Comparison of ENCODE assay signal across 23 mouse cellular contexts in genomic region chr4:111589467-111590170, GRCm38 (mm10).
DNase-seq lines count a peak whose midpoint lies in the region; ATAC-seq and TF ChIP-seq lines count a peak whose summit lies in the region.
"Had no signal": no experiment of that assay in that cellular context is flagged by ENCODE, and none has a peak within 500 bp of the region (broad histone marks: within the 10 kb centered on the region; RNA-seq: fewer than 3 reads in every experiment).

No protein-coding gene starts in this region.

- TF ChIP-seq CTCF in thymus, adult 2 months (IDR thresholded peaks at IDR 0.05; ENCODE audit: borderline replicate concordance, control insufficient read depth, extremely low read depth, insufficient read depth, low read length, poor library complexity), result no peak

- DNase-seq in embryo, embryonic 11 days, result peak; percentile 8
- DNase-seq in embryo, embryonic 10.5 days (ENCODE audit: low spot score), result no peak
- peak; percentile 42 for DNase-seq in forelimb bud, embryonic 11.5 days (ENCODE audit: low read depth, low spot score)
- DNase-seq in thymus, adult 2 months, result no peak
- no peak for DNase-seq in adrenal gland, postnatal 10 days
- DNase-seq in testis, postnatal 14 days (ENCODE audit: low spot score), result no peak
- DNase-seq: adrenal gland, adult 8-10 months; adrenal gland, postnatal 36 days; cerebellum, adult 18-20 months; cerebellum, adult 9-10 months; cerebellum, postnatal 14 days; forebrain, postnatal 0 days; heart, adult 18-20 months; heart, postnatal 14 days had no signal

- peak; percentile 76 for ATAC-seq in limb, embryonic 12.5 days (ENCODE audit: insufficient number of reproducible peaks, insufficient read depth, low FRiP score, low TSS enrichment, low read depth)
- ATAC-seq: activated CD4-positive, CD25-positive, alpha-beta regulatory T cell, adult 4 months; forebrain, embryonic 14.5 days; forebrain, postnatal 0 days had no signal

- no peak overlapping the region for H3K9ac ChIP-seq in limb, embryonic 12.5 days (replicated peaks)
- H3K9ac ChIP-seq: embryonic facial prominence, embryonic 12.5 days; embryonic facial prominence, embryonic 15.5 days; forebrain, postnatal 0 days; heart, embryonic 12.5 days; heart, embryonic 15.5 days; hindbrain, embryonic 12.5 days; hindbrain, embryonic 15.5 days had no signal

- H3K27me3 ChIP-seq in limb, embryonic 12.5 days, result no peaks in the 10 kb centered on the region
- H3K27me3 ChIP-seq in thymus, adult 2 months (ENCODE audit: control insufficient read depth, insufficient read depth, low read length), result no peaks in the 10 kb centered on the region
- H3K27me3 ChIP-seq: embryonic facial prominence, embryonic 12.5 days; embryonic facial prominence, embryonic 15.5 days; heart, embryonic 12.5 days; heart, embryonic 15.5 days; hindbrain, embryonic 12.5 days; hindbrain, embryonic 15.5 days had no signal

- no peak overlapping the region for H3K27ac ChIP-seq in limb, embryonic 12.5 days
- H3K27ac ChIP-seq in thymus, adult 2 months (ENCODE audit: control insufficient read depth, insufficient read depth, low read length), result no peak overlapping the region
- H3K27ac ChIP-seq: embryonic facial prominence, embryonic 12.5 days; embryonic facial prominence, embryonic 15.5 days; heart, embryonic 15.5 days; hindbrain, embryonic 12.5 days; hindbrain, embryonic 15.5 days had no signal

- H3K9me3 ChIP-seq in limb, embryonic 12.5 days, result no peaks in the 10 kb centered on the region
- H3K9me3 ChIP-seq: embryonic facial prominence, embryonic 12.5 days; embryonic facial prominence, embryonic 15.5 days; heart, embryonic 12.5 days; heart, embryonic 15.5 days; hindbrain, embryonic 12.5 days; hindbrain, embryonic 15.5 days had no signal

- TF ChIP-seq POLR2A in thymus, adult 2 months (IDR thresholded peaks at IDR 0.05; ENCODE audit: control insufficient read depth, extremely low read depth, insufficient read depth, low read length, poor library complexity), result no peak

- H3K4me3 ChIP-seq in limb, embryonic 12.5 days (replicated peaks), result no peak overlapping the region
- no peak overlapping the region for H3K4me3 ChIP-seq in thymus, adult 2 months (ENCODE audit: control insufficient read depth, insufficient read depth, low read length)
- H3K4me3 ChIP-seq: embryonic facial prominence, embryonic 12.5 days; embryonic facial prominence, embryonic 15.5 days; heart, embryonic 12.5 days; heart, embryonic 15.5 days; hindbrain, embryonic 12.5 days; hindbrain, embryonic 15.5 days had no signal

- WGBS in limb, embryonic 12.5 days, result 62% methylated on average over 4 of the region's 4 CpGs
- WGBS in thymus, adult 2 months, result 94% methylated on average over 4 of the region's 4 CpGs

- H3K4me2 ChIP-seq in limb, embryonic 12.5 days, result no peak overlapping the region
- H3K4me2 ChIP-seq: embryonic facial prominence, embryonic 12.5 days; embryonic facial prominence, embryonic 15.5 days; heart, embryonic 12.5 days; heart, embryonic 15.5 days; hindbrain, embryonic 12.5 days; hindbrain, embryonic 15.5 days had no signal

- no peaks in the 10 kb centered on the region for H3K36me3 ChIP-seq in limb, embryonic 12.5 days
- no peaks in the 10 kb centered on the region for H3K36me3 ChIP-seq in thymus, adult 2 months (ENCODE audit: control insufficient read depth, insufficient read depth, low read length)
- H3K36me3 ChIP-seq: embryonic facial prominence, embryonic 12.5 days; embryonic facial prominence, embryonic 15.5 days; heart, embryonic 12.5 days; heart, embryonic 15.5 days; hindbrain, embryonic 12.5 days; hindbrain, embryonic 15.5 days had no signal

- H3K4me1 ChIP-seq in limb, embryonic 12.5 days (replicated peaks), result 0 out of 2 replicates have a peak, but pooled peaks cover 2% of the 10 kb centered on the region
- no peaks in the 10 kb centered on the region for H3K4me1 ChIP-seq in thymus, adult 2 months (replicated peaks; ENCODE audit: control insufficient read depth, insufficient read depth, low read length)
- H3K4me1 ChIP-seq: embryonic facial prominence, embryonic 12.5 days; embryonic facial prominence, embryonic 15.5 days; heart, embryonic 12.5 days; heart, embryonic 15.5 days; hindbrain, embryonic 12.5 days; hindbrain, embryonic 15.5 days had no signal

Comparison
In these comparisons a context has a peak if more than half of its experiments do, and no peak if none do; other contexts are left out.
1. DNase-seq: peak in embryo, embryonic 11 days (single experiment) and forelimb bud, embryonic 11.5 days (single experiment); none in embryo, embryonic 10.5 days (single experiment), thymus, adult 2 months (single experiment), adrenal gland, postnatal 10 days (single experiment) and testis, postnatal 14 days (single experiment).